Mouse (Mus musculus) inflammation-experienced regulatory T-cells, adult 6 months (primary cell): ENCODE results near the gene Vwa3a. TPM values are rescaled to one million over a fixed set of nuclear protein-coding genes. Genes with fewer than 3 reads are reported as not detected.
A peak's percentile ranks its signal among the peaks of the same experiment; 100 is the strongest.

Experiments
- ATAC-seq: one replicate; pipeline ENCODE4 v1.8.0; 2017
- polyA plus RNA-seq, 3 experiments: library from polyadenylated mRNA; unstranded; fragments of 100-300 nt; shearing (Covaris generic); gene quantifications; one replicate each; pipeline ENCODE4 v1.2.1; 2017

Gene Vwa3a
- polyA plus RNA-seq, 3 experiments from 2014 or later: not detected

- no peak for ATAC-seq
Measured at GRCm38 (mm10) chr7:120748478-120748877, 9.4 kb downstream of the Vwa3a start.

DNA sequence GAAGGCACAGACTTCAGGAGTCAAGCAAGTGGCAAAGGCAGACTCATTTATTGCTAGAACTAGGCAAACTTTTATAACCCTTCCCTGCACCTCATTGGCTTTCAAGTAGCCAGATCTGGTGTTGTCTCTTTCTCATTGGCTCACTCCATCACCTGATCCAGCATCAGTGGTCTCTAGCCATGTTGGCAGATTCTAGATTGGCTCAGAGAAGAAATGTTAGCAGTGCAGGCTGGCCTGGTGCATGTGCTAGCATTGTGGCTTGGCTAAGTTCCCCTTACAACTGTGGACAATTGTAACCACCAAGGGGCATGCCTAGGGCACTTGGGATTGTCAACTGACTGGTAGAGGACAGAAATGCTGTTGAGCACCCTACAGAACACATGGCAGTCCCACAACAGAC is 12.2 kb downstream of the Vwa3a start:
- no peak for ATAC-seq

DNA sequence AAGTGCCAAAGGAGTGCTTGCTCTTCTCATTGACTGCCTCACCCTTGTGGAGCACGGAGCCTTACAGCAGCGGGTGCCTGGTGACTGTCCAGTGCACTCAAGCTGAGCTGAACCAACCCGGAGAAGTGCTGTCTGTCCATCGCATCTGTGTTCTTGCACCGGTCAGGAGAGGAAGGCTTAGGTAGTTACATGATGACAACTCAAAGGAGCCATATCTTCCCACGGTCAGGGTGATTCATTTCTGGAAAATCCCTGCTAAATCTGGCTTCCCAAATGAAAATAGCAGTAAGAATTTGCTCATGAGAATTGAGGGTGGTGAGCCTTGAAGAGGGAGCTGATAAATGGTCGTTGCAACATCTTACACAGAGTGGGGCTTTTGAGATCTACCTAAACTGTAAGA is 12.8 kb downstream of the Vwa3a start:
- ATAC-seq: no peak

DNA sequence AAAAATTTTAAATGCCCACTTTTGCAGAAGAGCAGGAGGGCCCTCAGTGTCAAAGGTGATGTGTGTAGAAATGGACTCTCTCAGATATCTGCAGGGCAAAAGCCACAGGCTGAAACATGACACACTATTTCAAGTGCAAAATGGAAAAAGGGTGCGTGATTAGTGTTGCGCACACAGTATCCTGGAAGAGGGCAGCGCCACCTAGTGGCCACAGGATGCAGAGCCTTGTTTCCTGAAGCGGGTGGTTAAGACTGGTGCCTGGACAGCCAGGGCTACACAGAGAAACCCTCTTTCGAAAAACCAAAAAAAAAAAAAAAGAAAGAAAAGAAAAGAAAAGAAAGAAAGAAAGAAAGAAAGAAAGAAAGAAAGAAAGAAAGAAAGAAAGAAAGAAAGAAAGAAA is 15.6 kb downstream of the Vwa3a start:
- peak; percentile 87 for ATAC-seq

GRCm38 (mm10) chr7:120767369-120767768 is 28.3 kb downstream of the Vwa3a start:
- ATAC-seq: no peak

- no peak for ATAC-seq
Measured at GRCm38 (mm10) chr7:120771389-120771788, 32.3 kb downstream of the Vwa3a start.

DNA sequence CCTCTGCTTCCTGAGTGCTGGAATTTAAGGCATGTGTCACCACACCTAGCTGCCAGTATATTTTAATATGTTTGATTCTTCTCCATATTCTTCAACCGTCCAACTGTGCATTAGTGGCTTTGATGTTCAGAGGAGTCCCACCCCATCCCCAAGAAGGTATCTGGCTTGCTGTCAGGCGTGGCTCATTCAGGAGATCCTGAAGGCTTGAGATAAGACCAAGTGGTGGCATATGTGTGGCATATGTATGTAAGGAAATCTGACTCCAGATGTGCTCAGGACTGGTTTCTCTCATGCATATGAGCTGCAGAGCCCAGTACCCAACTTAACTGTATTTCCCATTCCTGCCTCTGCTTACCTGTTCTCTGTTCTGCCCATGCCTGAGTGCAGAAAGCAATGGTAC is 38.9 kb downstream of the Vwa3a start:
- no peak for ATAC-seq

- no peak for ATAC-seq
Measured at GRCm38 (mm10) chr7:120795544-120795943, 56.4 kb downstream of the Vwa3a start.

GRCm38 (mm10) chr7:120796369-120796768 is 57.3 kb downstream of the Vwa3a start:
- ATAC-seq: no peak

GRCm38 (mm10) chr7:120803268-120803667 is 64.2 kb downstream of the Vwa3a start:
- ATAC-seq: no peak

- ATAC-seq: no peak
Measured at GRCm38 (mm10) chr7:120809705-120810104, 70.6 kb downstream of the Vwa3a start.

GRCm38 (mm10) chr7:120811834-120812415 is 72.8 kb downstream of the Vwa3a start, which contains the start of gene Gm5737:
Gm5737 (plus strand) TSS chr7:120812365.
- no peak for ATAC-seq

DNA sequence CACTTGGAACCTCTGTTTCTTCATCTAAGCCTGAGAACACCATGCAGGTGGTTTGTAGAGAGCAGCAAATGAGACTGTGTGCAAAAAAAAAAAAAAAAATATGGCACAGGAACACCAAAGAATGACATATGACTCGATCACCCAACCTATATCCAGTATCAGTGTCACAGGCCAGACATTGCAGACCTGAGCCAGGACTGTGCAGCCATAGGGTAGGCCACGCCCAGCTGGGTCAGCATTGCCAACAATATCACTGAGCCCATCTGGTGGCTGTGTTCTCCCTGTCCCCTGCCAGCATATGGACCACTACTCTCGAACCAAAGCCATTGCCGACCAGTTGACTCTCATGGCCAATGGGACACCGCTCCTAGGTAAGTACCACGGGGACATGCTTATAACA is 78.4 kb downstream of the Vwa3a start:
- ATAC-seq: no peak

DNA sequence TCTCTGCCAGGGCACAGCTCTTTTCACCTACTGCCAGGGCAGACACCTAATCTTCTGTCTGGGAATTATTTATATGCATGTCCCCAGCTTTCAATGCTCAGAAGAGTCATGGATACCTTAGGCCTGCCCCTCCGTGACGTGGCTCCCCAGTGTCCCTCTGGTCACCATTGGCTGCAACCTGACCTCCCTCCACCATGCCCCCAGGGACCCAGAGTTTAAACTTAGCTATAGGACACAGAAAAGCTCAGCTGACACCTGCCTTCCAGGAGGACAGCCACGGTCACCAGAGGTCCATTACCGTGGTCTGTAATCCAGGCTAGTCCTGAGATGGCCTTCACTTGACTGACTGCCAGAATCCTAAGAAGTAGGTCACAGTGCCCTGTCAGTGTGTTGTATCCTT is 80.3 kb downstream of the Vwa3a start:
- ATAC-seq: no peak

DNA sequence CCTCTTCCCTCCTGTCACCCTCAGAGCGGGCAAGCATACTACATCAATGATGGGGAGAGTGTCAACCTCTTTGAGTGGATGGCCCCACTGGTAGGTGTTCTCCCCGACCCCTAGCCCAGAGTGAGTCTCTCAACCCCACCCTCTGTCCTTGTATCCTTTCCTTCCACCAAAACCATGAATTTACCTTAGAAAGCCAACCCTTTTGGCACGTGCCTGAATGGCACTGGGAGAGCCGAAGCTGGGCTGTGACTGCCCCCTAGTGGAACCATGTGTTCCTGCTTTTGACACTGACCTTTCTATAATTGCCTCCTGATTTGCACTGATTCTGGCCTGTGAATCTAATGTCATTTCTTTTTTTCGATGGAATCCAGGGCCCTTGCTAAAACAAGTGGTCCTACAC is 84.1 kb downstream of the Vwa3a start:
- ATAC-seq: peak; percentile 79

DNA sequence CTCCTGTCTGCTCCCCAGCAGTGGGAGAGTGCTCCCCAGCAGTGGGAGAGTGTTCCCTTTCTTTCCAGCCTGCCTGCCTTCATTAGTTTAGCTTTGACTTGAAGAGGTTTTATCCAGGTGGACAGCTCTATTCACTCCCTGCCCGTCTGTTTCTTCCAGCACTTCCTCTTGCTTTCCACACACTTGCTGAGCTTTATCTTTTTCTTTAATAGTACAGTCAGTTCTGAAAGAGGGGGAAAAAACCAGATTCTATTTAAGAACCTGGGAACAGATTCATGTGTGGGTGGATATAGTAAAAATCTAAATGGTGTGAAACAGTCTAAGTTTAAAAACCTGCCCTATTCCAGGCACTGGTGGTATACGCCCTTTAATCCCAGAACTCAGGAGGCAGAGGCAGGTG is 86.0 kb downstream of the Vwa3a start:
- ATAC-seq: no peak

DNA sequence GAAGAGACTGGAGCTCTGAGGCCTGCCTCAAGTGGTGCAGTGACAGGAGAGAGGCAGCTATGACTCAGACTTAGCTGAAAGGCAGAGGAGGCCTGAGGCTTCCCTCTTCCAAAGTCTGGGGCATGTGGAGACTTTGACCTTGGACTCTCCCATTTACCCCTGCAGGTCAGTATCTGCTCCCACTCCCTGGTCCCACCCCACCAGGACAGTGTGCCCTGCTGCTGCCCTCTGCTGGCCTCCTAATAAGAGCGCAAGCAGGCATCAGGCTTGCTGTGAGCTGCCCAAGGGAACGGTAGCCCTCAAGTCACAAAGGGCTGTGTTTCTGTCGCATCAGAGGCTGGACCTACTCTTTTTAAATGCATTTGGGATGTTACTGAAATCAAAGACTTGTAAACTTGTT is 87.3 kb downstream of the Vwa3a start:
- ATAC-seq: no peak

GRCm38 (mm10) chr7:120830431-120831381 is 91.6 kb downstream of the Vwa3a start:
- peak; percentile 30 for ATAC-seq

DNA sequence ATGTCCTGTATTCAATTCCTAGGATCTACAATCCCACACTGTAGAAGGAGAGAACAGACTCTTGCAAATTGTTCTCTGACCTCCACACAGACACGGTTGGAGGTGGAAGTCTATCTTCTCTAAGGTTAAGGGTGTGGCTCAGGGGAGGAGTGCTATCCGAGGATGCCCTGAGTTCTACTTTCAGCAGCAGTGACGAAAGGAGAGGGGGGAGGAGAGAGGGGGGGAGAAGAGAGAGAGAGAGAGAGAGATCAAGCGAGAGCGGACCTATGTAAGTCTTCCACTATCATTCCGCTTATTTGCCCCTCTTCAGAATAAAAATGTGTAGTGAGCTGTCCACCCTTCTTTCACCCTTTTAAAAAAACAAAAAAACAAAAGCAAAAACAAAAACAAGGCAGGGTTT is 95.3 kb downstream of the Vwa3a start:
- peak; percentile 27 for ATAC-seq

GRCm38 (mm10) chr7:120834863-120835372 is 95.8 kb downstream of the Vwa3a start:
- ATAC-seq: peak; percentile 80

DNA sequence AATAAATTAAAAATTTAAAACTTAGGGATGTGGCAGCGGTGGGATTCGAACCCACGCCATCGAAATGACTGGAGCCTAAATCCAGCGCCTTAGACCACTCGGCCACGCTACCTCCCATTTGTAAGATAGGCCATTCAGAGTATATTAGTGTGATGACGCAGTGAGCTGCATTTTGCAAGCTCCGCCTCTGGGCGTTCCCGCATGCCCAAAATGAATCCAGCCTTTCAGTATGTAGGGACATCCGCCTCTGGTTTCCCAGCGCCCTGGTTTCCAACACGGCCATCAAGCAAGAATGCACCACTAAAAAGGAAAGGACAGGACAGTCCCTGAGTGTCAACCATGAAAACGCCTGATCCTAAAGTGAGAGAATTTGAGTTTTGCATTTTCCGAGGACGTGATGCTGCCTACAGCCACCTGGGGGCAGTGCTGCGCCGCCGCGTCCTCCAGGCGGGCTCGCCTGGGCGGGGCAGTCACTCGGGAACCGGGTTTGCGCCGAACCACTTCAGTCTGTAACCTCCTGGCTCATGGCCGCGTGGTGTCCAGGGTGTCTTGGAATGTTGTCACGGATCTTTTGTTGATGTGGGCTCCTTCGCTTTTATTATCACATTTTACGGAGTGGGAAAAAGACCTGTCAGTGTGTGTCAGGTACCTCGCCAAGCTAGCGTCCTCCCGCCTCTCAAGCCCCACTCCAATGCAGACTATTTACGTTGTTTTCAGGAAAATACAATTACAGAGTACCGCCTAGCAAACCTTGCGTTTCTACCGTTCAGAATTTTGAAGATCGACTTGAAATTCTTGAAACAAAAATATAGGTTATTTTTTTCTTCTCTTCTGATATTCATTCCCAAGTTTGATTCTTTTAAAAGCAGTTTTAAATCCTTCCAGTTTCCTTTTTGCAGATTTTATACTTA is 96.6 kb downstream of the Vwa3a start:
- peak; percentile 69 for ATAC-seq

GRCm38 (mm10) chr7:120836361-120836760 is 97.2 kb downstream of the Vwa3a start:
- no peak for ATAC-seq
